Mouse (Mus musculus): ENCODE results near the gene Zbtb22. TPM values are rescaled to one million over a fixed set of nuclear protein-coding genes. Genes with fewer than 3 reads are reported as not detected.

The Zbtb22 gene
- total RNA-seq, 2 experiments from 2014 or later = 29.7 to 35.2 TPM

DNA sequence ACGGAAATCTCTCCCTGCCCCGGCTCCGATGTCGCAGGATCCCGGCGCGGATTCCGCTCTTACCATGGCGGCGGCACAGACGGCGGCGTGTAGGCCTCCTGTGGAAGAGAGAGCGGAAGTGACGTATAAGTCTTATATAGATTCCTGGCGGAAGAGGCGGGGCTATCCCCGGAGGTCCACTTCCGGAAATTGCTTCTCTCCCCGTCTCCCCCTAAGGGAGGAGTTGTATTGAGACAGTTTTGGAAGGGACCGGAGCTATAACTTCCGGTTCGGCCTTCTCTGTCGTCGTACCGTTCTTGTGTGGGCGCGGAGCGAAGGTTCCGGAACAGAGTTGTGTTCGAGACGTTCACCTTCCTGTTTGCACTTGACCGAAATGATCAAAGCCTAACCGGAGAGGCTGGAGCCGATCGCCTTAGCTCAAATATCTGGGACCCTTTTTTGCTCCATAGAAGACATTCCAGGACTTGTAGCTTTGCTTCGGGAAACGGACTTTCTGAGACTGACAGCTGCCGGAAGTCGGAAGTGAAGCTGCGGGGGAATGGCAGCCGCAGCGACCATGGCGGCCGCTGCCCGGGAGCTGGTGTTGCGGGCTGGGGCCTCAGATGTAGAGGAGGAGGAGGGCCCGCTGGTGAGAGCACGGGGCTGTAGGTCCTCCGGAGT is 40.0 kb downstream of the Zbtb22 start, which contains the start of the genes Vps52 and Rps18:
Gene Vps52 (plus strand): TSS at position 258 of the 660 bp plus-strand sequence.
Gene Rps18 (minus strand): TSS at position 447 of the 660 bp plus-strand sequence.
- intact Hi-C loops (cut with DNase I) = loop anchor here (5.0 kb wide), 1 partner anchor 67 kb away; the partner anchor contains the start of gene Ring1
- peak; percentile 97 to 99 for DNase-seq (ENCODE audit: low spot score in 2 of 2)

- intact Hi-C loops (cut with DNase I) = loop anchor here (5.0 kb wide), 1 partner anchor 66 kb away; the partner anchor contains the start of gene Ring1
- no peak for DNase-seq (ENCODE audit: low spot score in 2 of 2)
These were observed 40.6 kb downstream of the Zbtb22 start for GRCm38 (mm10) chr17:33956336-33956735.

- intact Hi-C loops (cut with DNase I) = loop anchor here (5.0 kb wide), 1 partner anchor 65 kb away; the partner anchor contains the start of gene Ring1
- no peak for DNase-seq (ENCODE audit: low spot score in 2 of 2)
These were observed 41.8 kb downstream of the Zbtb22 start for GRCm38 (mm10) chr17:33957493-33957892.

DNA sequence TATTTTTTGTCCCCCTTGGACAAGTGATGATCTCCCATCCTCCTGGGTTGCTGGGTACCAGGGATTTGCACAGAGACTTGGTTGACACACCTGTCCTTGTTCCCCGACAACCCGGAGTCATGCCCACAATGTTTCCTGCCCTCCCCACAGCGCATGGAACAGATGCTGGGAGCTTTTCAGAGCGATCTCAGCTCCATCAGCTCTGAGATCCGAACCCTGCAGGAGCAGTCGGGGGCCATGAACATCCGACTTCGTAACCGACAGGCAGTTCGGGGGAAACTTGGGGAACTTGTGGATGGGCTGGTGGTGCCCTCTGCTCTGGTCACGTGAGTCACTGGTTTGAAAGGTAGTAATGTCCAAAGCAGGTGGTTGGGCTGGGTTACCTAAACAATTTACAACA is 42.7 kb downstream of the Zbtb22 start:
- peak in 1 of 2 experiments; percentile 2 for DNase-seq (ENCODE audit: low spot score in 2 of 2)
- intact Hi-C loops (cut with DNase I) = loop anchor here (5.0 kb wide), 1 partner anchor 64 kb away; the partner anchor contains the start of gene Ring1

- intact Hi-C loops (cut with DNase I) = loop anchor here (5.0 kb wide), 1 partner anchor 63 kb away; the partner anchor contains the start of gene Ring1
- DNase-seq (ENCODE audit: low spot score in 2 of 2) = peak in 1 of 2 experiments; percentile 12
These were observed 43.4 kb downstream of the Zbtb22 start for GRCm38 (mm10) chr17:33959135-33959534.

- intact Hi-C loops (cut with DNase I) = loop anchor here (2.0 to 5.0 kb wide), 2 partner anchors 62 to 1319 kb away; partner anchors contain the start of gene Ring1
- no peak for DNase-seq (ENCODE audit: low spot score in 2 of 2)
These were observed 44.2 kb downstream of the Zbtb22 start for GRCm38 (mm10) chr17:33959948-33960347.

DNA sequence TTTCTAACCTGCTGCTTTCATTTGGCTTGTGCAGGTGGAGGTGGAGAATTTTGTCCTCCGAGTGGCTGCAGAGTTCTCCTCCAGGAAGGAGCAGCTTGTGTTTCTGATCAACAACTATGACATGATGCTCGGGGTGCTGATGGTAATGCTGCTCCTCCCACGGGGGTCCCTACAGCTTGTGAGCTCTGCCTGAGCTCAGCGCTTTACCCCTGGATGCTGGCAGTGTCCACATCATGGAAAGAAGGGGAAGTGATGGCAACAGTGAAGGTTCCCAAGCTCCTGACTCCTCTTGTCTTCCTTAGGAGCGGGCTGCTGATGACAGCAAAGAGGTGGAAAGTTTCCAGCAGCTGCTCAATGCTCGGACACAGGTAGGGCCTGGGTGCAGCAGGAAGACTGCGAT is 47.2 kb downstream of the Zbtb22 start:
- intact Hi-C loops (cut with DNase I) = no loop called here

GRCm38 (mm10) chr17:33965082-33965845 is 49.6 kb downstream of the Zbtb22 start:
- intact Hi-C loops (cut with DNase I) = no loop called here
- DNase-seq (ENCODE audit: low spot score in 2 of 2) = peak in 1 of 2 experiments; percentile 3

More for the DNA sequence above, 47.2 kb downstream of the Zbtb22 start:
- DNase-seq (ENCODE audit: low spot score in 2 of 2) = peak in 1 of 2 experiments; percentile 2

GRCm38 (mm10) chr17:33965846-33966550 is 50.3 kb downstream of the Zbtb22 start:
- peak in 1 of 2 experiments; percentile 3 for DNase-seq (ENCODE audit: low spot score in 2 of 2)
- intact Hi-C loops (cut with DNase I) = loop anchor here (1.0 kb wide), 1 partner anchor 1336 kb away; no protein-coding TSS in a partner anchor

GRCm38 (mm10) chr17:33968489-33968888 is 52.8 kb downstream of the Zbtb22 start:
- DNase-seq (ENCODE audit: low spot score in 2 of 2) = peak; percentile 77 to 85
- intact Hi-C loops (cut with DNase I) = no loop called here

Small RNA genes within 50 kb of the gene (microRNA-seq; reads per million reads assigned to microRNA genes)
- 0 reads per million in 2 experiments for gene Gm27740

Other genes starting within 250 kb of the Zbtb22 start
- gene Hnrnpm, start 229.0 kb upstream of the Zbtb22 start, total RNA-seq (2021) = 100 to 1,000 TPM; 109 to 116 TPM
- 10 to 100 TPM; 83.5 to 84.8 TPM for gene March2, start 197.2 kb upstream of the Zbtb22 start, total RNA-seq (2021)
- gene Rab11b, start 155.4 kb upstream of the Zbtb22 start, total RNA-seq (2021) = 100 to 1,000 TPM; 302 to 341 TPM
- gene Angptl4, start 134.1 kb upstream of the Zbtb22 start, total RNA-seq (2021) = 1 to 10 TPM; 5.5 to 6.6 TPM
- 10 to 100 TPM; 36.2 to 41.2 TPM for gene Kank3, start 105.4 kb upstream of the Zbtb22 start, total RNA-seq (2021)
- gene Rps28, start 91.3 kb upstream of the Zbtb22 start, total RNA-seq (2021) = 100 to 1,000 TPM; 681 to 713 TPM
- gene Ndufa7, start 91.3 kb upstream of the Zbtb22 start, total RNA-seq (2021) = 100 to 1,000 TPM; 229 to 243 TPM
- 10 to 100 TPM; 29.3 to 31.9 TPM for gene Cd320, start 72.8 kb upstream of the Zbtb22 start, total RNA-seq (2021)
- gene Gm7029, start 42.1 kb upstream of the Zbtb22 start, total RNA-seq (2021) = not detected
- 1 to 10 TPM; 3.1 to 3.7 TPM for gene Kifc1, start 25.2 kb upstream of the Zbtb22 start, total RNA-seq (2021)
- gene Platr17, start 10.8 kb upstream of the Zbtb22 start, total RNA-seq (2021) = not detected
- gene Daxx, start 6.5 kb upstream of the Zbtb22 start, total RNA-seq (2021) = 10 to 100 TPM; 25.4 to 29.3 TPM
- gene Tapbp, start within 50 bp of the Zbtb22 start, total RNA-seq (2021) = 10 to 100 TPM; 23.3 to 35.7 TPM
- gene Rgl2, start 13.6 kb downstream of the Zbtb22 start, total RNA-seq (2021) = 10 to 100 TPM; 65.1 to 68.3 TPM
- gene Pfdn6, start 24.4 kb downstream of the Zbtb22 start, total RNA-seq (2021) = 10 to 100 TPM; 88.3 to 99.4 TPM
- gene Wdr46, start 24.8 kb downstream of the Zbtb22 start, total RNA-seq (2021) = 10 to 100 TPM; 14.1 to 17.2 TPM
- 1 to 10 TPM; 5.6 to 8.1 TPM for gene B3galt4, start 35.6 kb downstream of the Zbtb22 start, total RNA-seq (2021)
- 10 to 100 TPM; 80.3 to 83.6 TPM for gene Vps52, start 39.9 kb downstream of the Zbtb22 start, total RNA-seq (2021)
- 100 to 1,000 TPM; 325 to 332 TPM for gene Rps18, start 40.1 kb downstream of the Zbtb22 start, total RNA-seq (2021)
- 10 to 100 TPM; 10.3 to 13.6 TPM for gene H2-K1, start 84.4 kb downstream of the Zbtb22 start, total RNA-seq (2021)
- gene Ring1, start 108.8 kb downstream of the Zbtb22 start, total RNA-seq (2021) = 10 to 100 TPM; 25.3 to 30.8 TPM
- 10 to 100 TPM; 27.7 to 30.1 TPM for gene H2-Ke6, start 112.2 kb downstream of the Zbtb22 start, total RNA-seq (2021)
- gene Slc39a7, start 115.8 kb downstream of the Zbtb22 start, total RNA-seq (2021) = 10 to 100 TPM; 95.3 to 99.9 TPM
- gene Rxrb, start 115.9 kb downstream of the Zbtb22 start, total RNA-seq (2021) = 10 to 100 TPM; 81.7 to 86.7 TPM
- 10 to 100 TPM; 16.6 to 22.6 TPM for gene Col11a2, start 123.5 kb downstream of the Zbtb22 start, total RNA-seq (2021)
- gene H2-Oa, start 176.4 kb downstream of the Zbtb22 start, total RNA-seq (2021) = under 1 TPM in 1 of 2 experiments, not detected in 1; 0.32 TPM
- gene H2-DMa, start 203.6 kb downstream of the Zbtb22 start, total RNA-seq (2021) = 10 to 100 TPM; 25.8 to 29.1 TPM
- 100 to 1,000 TPM; 231 to 249 TPM for gene Brd2, start 206.7 kb downstream of the Zbtb22 start, total RNA-seq (2021)
- 1 to 10 TPM; 1.0 to 1.1 TPM for gene H2-DMb2, start 227.4 kb downstream of the Zbtb22 start, total RNA-seq (2021)
- gene H2-DMb1, start 237.2 kb downstream of the Zbtb22 start, total RNA-seq (2021) = 1 to 10 TPM; 1.1 to 1.6 TPM

Measured in left cerebral cortex, postnatal 14 days (tissue).